Mouse (Mus musculus): ENCODE measurements around the gene Scaper.

DNA sequence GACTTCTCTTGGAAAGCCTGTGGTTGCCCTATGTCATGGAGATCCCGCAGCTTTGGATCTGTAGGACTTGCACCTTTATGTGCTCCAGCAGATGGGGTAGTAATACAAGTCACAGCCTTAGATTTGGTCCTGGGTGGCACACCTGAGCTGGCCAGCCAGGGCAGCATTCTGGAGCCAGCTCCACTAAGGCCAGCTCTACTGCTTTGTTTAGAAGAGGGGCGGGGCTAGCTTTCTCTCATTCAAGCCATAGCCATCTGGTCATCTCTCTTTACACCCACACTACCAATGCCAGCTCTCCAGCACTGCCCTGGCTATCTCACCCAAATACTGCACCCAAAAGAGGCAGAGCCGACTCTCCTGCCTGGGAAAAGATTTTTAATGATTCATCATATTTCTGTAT, 323.2 kb downstream of the Scaper start:
- TF ChIP-seq CTCF (IDR thresholded peaks at IDR 0.05; ENCODE audit: low read depth, low read length) (no peak), GATA1 (IDR thresholded peaks at IDR 0.05; ENCODE audit: borderline replicate concordance, low read length) (no peak), GATA2 (IDR thresholded peaks at IDR 0.05; ENCODE audit: borderline replicate concordance, low read depth, low read length) (no peak), POLR2AphosphoS5 (IDR thresholded peaks at IDR 0.05; ENCODE audit: insufficient replicate concordance, low read depth, low read length) (no peak), TAL1 (conservative IDR thresholded peaks at IDR 0.05; ENCODE audit: low read depth, low read length) (no peak)
